Comparison of ENCODE assay signal across 23 mouse cellular contexts in genomic region chr17:17444297-17444886, GRCm38 (mm10). TPM values are rescaled to one million over a fixed set of nuclear protein-coding genes. Genes with fewer than 3 reads are reported as not detected.
DNase-seq lines count a peak whose midpoint lies in the region; ATAC-seq and TF ChIP-seq lines count a peak whose summit lies in the region.
"Had no signal": no experiment of that assay in that cellular context is flagged by ENCODE, and none has a peak within 500 bp of the region (broad histone marks: within the 10 kb centered on the region; RNA-seq: fewer than 3 reads in every experiment).

No protein-coding gene starts in this region.

- H3K9ac ChIP-seq in hindbrain, embryonic 14.5 days = no peak overlapping the region
- H3K9ac ChIP-seq: embryonic facial prominence, embryonic 15.5 days; liver, embryonic 13.5 days; lung, embryonic 14.5 days; midbrain, embryonic 15.5 days; neural tube, embryonic 15.5 days had no signal

- no peak for TF ChIP-seq POLR2A in thymus, adult 2 months (IDR thresholded peaks at IDR 0.05; ENCODE audit: control insufficient read depth, extremely low read depth, insufficient read depth, low read length, poor library complexity)

- no peak overlapping the region for H3K4me2 ChIP-seq in hindbrain, embryonic 14.5 days (replicated peaks)
- H3K4me2 ChIP-seq: embryonic facial prominence, embryonic 15.5 days; liver, embryonic 13.5 days; lung, embryonic 14.5 days; midbrain, embryonic 15.5 days; neural tube, embryonic 15.5 days had no signal

- ATAC-seq in hindbrain, embryonic 14.5 days (ENCODE audit: low FRiP score) = no peak
- ATAC-seq: forebrain, embryonic 14.5 days; hindbrain, postnatal 0 days; intestine, embryonic 16.5 days; midbrain, embryonic 15.5 days had no signal

- H3K27ac ChIP-seq in thymus, adult 2 months (ENCODE audit: control insufficient read depth, insufficient read depth, low read length) = peak overlapping the region; percentile 12; the same call in 1 of the 2 replicates
- no peak overlapping the region for H3K27ac ChIP-seq in hindbrain, embryonic 14.5 days
- H3K27ac ChIP-seq: embryonic facial prominence, embryonic 15.5 days; heart, embryonic 10.5 days; hindbrain, postnatal 0 days; liver, embryonic 13.5 days; midbrain, embryonic 15.5 days; neural tube, embryonic 15.5 days had no signal

- H3K36me3 ChIP-seq in thymus, adult 2 months (ENCODE audit: control insufficient read depth, insufficient read depth, low read length) = no peaks in the 10 kb centered on the region
- no peaks in the 10 kb centered on the region for H3K36me3 ChIP-seq in hindbrain, embryonic 14.5 days (replicated peaks; ENCODE audit: control insufficient read depth, insufficient read depth)
- H3K36me3 ChIP-seq: embryonic facial prominence, embryonic 15.5 days; heart, embryonic 10.5 days; liver, embryonic 13.5 days; midbrain, embryonic 15.5 days; neural tube, embryonic 15.5 days had no signal

- WGBS in thymus, adult 2 months = 26% methylated on average over 3 of the region's 3 CpGs
- WGBS in hindbrain, embryonic 14.5 days = 87% methylated on average over 3 of the region's 3 CpGs

- H3K27me3 ChIP-seq in thymus, adult 2 months (ENCODE audit: control insufficient read depth, insufficient read depth, low read length) = no peaks in the 10 kb centered on the region
- H3K27me3 ChIP-seq in hindbrain, embryonic 14.5 days (ENCODE audit: control insufficient read depth, insufficient read depth, low read length) = no peaks in the 10 kb centered on the region
- H3K27me3 ChIP-seq: embryonic facial prominence, embryonic 15.5 days; midbrain, embryonic 15.5 days; neural tube, embryonic 15.5 days had no signal

- peaks cover 10% of the 10 kb centered on the region for H3K4me1 ChIP-seq in thymus, adult 2 months (replicated peaks; ENCODE audit: control insufficient read depth, insufficient read depth, low read length)
- 0 out of 2 replicates have a peak, but pooled peaks cover 2% of the 10 kb centered on the region for H3K4me1 ChIP-seq in hindbrain, embryonic 14.5 days (replicated peaks; ENCODE audit: control insufficient read depth, insufficient read depth, low read length)
- H3K4me1 ChIP-seq: liver, embryonic 13.5 days had no signal

- no peak for TF ChIP-seq CTCF in thymus, adult 2 months (IDR thresholded peaks at IDR 0.05; ENCODE audit: borderline replicate concordance, control insufficient read depth, extremely low read depth, insufficient read depth, low read length, poor library complexity)

- H3K4me3 ChIP-seq in thymus, adult 2 months (ENCODE audit: control insufficient read depth, insufficient read depth, low read length) = no peak overlapping the region
- no peak overlapping the region for H3K4me3 ChIP-seq in hindbrain, embryonic 14.5 days (replicated peaks; ENCODE audit: low read length)
- H3K4me3 ChIP-seq: embryonic facial prominence, embryonic 15.5 days; heart, embryonic 10.5 days; liver, embryonic 13.5 days; megakaryocyte, embryonic 14.5 days; midbrain, embryonic 15.5 days; neural tube, embryonic 15.5 days had no signal

- DNase-seq in thymus, adult 2 months = peak; percentile 21
- DNase-seq in thymus, postnatal 10 days (ENCODE audit: low spot score in 2 of 2) = no peak
- peak; percentile 60 for DNase-seq in R1 (ENCODE audit: low read depth, low spot score)
- DNase-seq in thymus, postnatal 0 days (ENCODE audit: low spot score) = peak; percentile 25
- no peak for DNase-seq in MN1 (ENCODE audit: low spot score)
- no peak for DNase-seq in heart, adult 9 months (ENCODE audit: low spot score in 2 of 2)
- DNase-seq in hindbrain, embryonic 14.5 days (ENCODE audit: low spot score) = no peak
- DNase-seq: adrenal gland, postnatal 36 days; cerebellum, adult 9-11 months; gastrocnemius, postnatal 36 days; kidney, postnatal 36 days; liver, embryonic 13.5 days; lung, embryonic 14.5 days; right cerebral cortex, adult 18-20 months; right cerebral cortex, postnatal 4 days had no signal

- no peaks in the 10 kb centered on the region for H3K9me3 ChIP-seq in hindbrain, embryonic 14.5 days (ENCODE audit: control insufficient read depth, low read length)
- H3K9me3 ChIP-seq: embryonic facial prominence, embryonic 15.5 days; heart, embryonic 10.5 days; liver, embryonic 13.5 days; megakaryocyte, embryonic 14.5 days; midbrain, embryonic 15.5 days; neural tube, embryonic 15.5 days had no signal

RNA-seq across cellular contexts. Expression of gene Lix1, which starts 41.9 kb away (rescaled TPM):
- polyA plus RNA-seq in thymus, adult 2 months (2012; rRNA removed) = 0.10 and 0.12 TPM in 2 replicates
- polyA plus RNA-seq in thymus, postnatal 0 days (2015; fragmentation: Nextera tagmentation; extraction: Ambion mirVana) = 0.24 and 0.36 TPM in 2 replicates
- 5.9 and 6.4 TPM in 2 replicates for polyA plus RNA-seq in hindbrain, embryonic 14.5 days (2014; fragmentation: Nextera tagmentation; extraction: Ambion mirVana)

Comparison
In these comparisons a context has a peak if more than half of its experiments do, and no peak if none do; other contexts are left out.
1. DNase-seq: peak in thymus, adult 2 months (single experiment), R1 (single experiment) and thymus, postnatal 0 days (single experiment); none in thymus, postnatal 10 days (0 of 2), MN1 (single experiment), heart, adult 9 months (0 of 2) and hindbrain, embryonic 14.5 days (single experiment).